Mouse (Mus musculus) C2C12 (cell line): ENCODE results near the gene Npb.

Source experiments
- CTCF ChIP-seq: IDR thresholded peaks from one replicate; pipeline ENCODE4 v1.5.1; 2011; ENCODE audit not compliant: control insufficient read depth, insufficient read depth, insufficient read length
- FOSL1 ChIP-seq: IDR thresholded peaks from one replicate; pipeline ENCODE4 v1.8.0; 2011; ENCODE audit warnings: mild to moderate bottlenecking, low read length; ENCODE audit not compliant: poor library complexity, insufficient read depth, severe bottlenecking
- MAX ChIP-seq: IDR thresholded peaks from one replicate; pipeline ENCODE4 v1.6.1; 2011; ENCODE audit warnings: mild to moderate bottlenecking, control low read depth
- MYOG ChIP-seq: IDR thresholded peaks from one replicate; pipeline ENCODE4 v1.6.1; 2011; ENCODE audit not compliant: control insufficient read depth, insufficient read length; ENCODE audit errors: extremely low read depth

GRCm38 (mm10) chr11:120628601-120629340 lies 20.5 kb downstream of the Npb start:
- TF ChIP-seq CTCF (no peak), MYOG (no peak), MAX (no peak), FOSL1 (no peak)
